Mouse (Mus musculus) CD8-positive naive resting alpha-beta T cell, adult 2 months (primary cell): ENCODE results near the gene Taar9.
"Not testable (repeated sequence)": the region's sequence is repeated elsewhere in the genome, so short reads cannot be mapped to it uniquely, and the experiment has no call there.

Source experiments
- DNase-seq, 2 experiments: peaks; one replicate each; pipeline ENCODE4 v3.0.0; 2022; ENCODE audit warnings: low read depth in 2 of 2, low spot score in 2 of 2

The Taar9 gene

GRCm38 (mm10) chr10:24109434-24109833, at the start of gene Taar9:
Gene Taar9, minus strand, starts transcription at chr10:24109534.
- DNase-seq: not testable (repeated sequence)

GRCm38 (mm10) chr10:24158470-24159254, 49.3 kb upstream of the Taar9 start:
- DNase-seq: no peak

- DNase-seq: no peak
Observed at GRCm38 (mm10) chr10:24150086-24150485, 40.8 kb upstream of the Taar9 start.

- peak; percentile 76 to 78 for DNase-seq
Observed at GRCm38 (mm10) chr10:24149135-24149781, 39.9 kb upstream of the Taar9 start, which contains the start of gene Stx7. Gene Stx7, plus strand, starts transcription at chr10:24149302.

- no peak for DNase-seq
Observed at GRCm38 (mm10) chr10:24142735-24143134, 33.4 kb upstream of the Taar9 start.

DNA sequence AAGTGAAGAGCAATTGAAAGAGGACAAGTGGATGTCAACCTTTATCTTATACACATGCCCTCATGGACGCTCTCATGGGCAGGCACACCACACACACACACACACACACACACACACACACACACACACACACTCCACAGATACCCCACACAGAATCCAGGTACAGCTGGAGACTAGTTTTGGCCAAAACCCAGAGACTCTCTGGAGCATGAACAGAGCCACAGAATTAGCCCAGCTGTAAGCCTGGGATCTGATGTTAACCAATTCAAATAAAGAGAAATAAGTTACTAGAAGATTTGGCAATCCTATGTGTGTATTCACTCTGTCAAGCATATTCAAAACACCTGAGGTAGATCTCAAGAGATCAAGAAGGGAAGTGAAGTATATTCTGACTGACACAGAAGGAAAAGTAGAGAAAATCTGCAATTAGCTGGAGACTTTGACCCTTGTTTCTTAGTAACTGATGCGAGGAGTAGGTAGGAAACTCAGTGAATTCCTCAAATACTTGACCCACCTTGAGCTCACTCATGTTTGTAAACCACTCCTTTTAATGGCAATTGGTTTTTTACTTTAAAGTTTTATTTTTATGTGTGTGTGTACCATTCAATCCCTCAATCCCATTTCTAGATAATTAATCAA, 29.4 kb upstream of the Taar9 start:
- DNase-seq: no peak

DNA sequence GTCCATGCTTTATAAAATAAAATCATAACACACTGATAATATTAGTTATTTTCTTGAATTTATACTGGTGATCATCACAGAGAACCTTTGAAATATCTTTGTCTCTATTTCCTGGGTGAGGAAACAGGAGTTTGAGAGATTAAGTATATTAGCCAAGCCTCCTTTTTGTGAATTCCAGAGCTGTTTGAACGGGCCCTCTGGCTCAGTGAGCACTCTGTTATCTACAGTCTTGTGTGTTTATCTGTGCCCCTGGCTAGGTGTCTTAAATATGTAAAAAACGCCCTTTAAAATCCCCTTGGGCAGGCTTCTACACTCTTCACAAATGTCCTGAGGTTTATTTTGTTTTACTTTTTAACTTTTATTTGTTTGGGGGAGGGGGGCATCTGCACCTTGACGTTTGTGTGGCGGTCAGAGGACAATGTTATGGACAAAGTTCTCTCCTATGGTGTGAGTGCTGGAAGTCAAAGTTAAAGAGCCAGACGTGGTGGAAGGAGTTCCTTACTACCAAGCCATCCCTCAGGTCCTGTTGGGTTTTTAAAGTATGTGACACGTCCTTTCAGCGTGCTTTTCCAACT, 24.8 kb upstream of the Taar9 start:
- DNase-seq: no peak

- no peak for DNase-seq
Observed at GRCm38 (mm10) chr10:24133132-24133531, 23.8 kb upstream of the Taar9 start.

DNA sequence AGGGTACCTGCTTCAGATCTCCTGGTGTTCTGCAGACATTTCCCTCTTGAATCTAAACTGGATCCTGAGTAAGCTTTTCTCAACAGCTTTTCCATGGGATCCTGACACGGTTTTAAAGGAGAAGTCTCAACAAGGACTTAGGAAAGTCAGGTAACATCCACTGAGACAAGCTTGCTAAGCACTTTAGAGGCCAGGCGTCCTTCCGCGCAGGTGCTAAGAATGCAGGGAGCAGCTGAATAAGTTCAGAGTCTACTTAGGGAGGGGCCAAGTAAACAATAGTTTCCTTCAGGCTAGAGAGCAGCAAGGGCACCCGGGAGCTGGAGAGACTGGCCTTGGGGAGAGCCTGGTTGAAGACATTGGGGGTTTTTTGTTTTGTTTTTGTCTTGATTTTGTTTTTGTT, 22.9 kb upstream of the Taar9 start:
- no peak for DNase-seq

DNA sequence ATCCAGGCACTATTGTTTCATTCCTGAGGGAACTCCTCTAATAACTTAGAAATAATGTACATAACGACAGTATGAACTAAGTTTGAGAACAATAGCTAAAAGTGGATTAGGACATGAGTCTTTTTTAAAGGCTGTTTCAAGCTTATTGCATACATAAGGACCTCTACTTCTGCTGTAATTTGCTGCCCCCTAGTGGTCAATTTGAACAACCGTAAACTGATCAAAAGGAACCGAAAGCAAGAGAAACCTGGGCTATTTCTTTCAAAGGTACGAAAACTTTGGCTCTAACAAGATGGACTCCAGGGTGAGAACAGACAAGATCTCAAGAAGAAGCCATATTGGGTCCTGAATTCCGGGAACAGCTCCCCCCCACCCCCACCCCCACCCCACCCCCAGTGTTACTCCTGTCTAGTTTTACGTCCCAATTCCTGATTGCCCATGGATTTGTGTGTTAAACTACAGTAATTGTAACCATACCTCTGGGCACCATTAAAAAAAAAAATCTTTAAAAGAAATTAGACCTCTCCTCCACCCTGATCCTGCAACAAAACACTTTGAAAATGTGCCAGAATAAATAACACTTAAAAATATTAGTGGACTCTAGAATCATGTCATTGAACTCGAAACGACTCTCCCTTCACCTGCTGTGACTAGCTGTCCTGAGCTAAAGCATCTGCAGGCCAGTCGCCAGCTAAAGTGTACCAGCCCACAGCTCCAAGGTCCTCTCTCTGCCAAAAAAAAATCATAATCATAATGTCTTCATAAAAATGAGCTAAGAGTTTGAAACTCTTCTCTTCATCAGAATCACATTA, 22.3 kb upstream of the Taar9 start:
- peak; percentile 55 to 60 for DNase-seq

DNA sequence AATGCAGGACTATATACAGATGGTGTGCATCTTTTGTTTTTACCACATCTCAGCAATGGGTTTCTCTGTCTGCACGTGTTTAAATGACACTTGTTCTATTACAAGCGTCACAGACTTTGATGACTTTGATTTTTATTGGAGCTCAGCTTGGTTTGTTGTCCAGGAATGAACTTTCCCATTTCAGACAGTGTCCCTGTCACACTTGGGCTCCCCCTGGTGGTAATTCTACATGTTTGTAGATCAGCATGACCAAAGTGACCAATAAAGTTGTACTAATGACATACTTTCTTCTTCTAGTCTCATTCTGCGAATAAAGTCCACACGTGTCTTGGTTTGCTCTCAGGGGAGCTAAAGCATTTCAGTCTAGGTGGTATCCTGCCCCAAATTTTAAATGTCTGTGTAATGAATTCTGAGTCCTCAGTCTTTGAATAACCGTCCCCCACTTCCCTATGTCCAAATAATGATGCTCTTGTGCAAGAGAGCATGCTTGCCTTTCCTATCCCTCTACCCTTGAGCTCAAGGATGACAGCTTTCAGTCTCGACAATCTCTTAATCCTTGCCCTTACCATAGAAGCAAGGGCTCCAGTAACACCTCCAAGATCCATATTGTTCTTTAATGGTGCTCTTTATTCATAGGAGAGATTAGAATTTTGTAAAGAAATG, 1.9 kb upstream of the Taar9 start:
- peak in 1 of 2 experiments; percentile 8 for DNase-seq

- no peak for DNase-seq
Observed at GRCm38 (mm10) chr10:24108236-24108635, 1.1 kb downstream of the Taar9 start.

DNA sequence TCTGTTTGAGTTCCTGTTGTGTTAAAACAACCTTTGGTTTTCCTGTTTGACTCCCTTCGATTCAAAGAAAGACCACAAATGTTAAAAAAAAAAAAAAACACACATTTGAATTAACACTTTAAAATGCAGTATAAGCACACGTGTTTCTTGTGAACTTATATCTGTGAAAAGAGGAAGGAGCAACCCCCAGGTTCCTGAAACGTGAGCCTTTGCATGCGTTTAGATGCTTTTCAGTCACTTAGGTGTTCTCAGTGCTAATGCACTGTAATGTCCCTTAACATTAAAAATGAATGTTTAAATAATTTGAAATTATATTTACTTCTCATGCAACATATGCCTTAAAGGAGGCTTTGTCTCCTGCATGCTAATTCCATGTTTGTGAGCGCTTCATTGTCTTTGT, 1.6 kb downstream of the Taar9 start:
- DNase-seq: no peak

DNA sequence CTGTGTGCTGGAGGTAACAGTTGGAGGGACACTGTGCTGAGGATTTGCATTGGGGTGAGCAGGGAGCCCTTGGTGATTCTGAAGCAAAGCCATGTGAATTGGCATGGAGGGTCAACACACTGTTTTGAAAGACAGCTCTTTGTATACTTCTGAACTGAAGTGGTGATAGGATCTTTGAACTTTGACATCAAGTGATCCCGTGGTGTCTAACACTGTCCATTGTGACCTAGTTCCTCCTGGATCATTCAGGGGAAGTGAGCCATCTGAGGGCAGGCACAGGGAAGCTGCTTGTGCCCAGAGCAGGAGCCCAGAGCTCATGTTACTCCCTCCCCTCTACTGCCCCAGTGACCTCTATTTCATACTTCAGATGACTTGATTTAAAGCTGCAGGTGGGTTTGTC, 6.0 kb downstream of the Taar9 start:
- not testable (repeated sequence) for DNase-seq

GRCm38 (mm10) chr10:24101812-24102211, 7.5 kb downstream of the Taar9 start, which contains the start of gene Taar8c:
Gene Taar8c, minus strand, starts transcription at chr10:24101912.
- DNase-seq: not testable (repeated sequence)

GRCm38 (mm10) chr10:24097010-24097409, 12.3 kb downstream of the Taar9 start:
- DNase-seq: not testable (repeated sequence)

- no peak for DNase-seq
Observed at GRCm38 (mm10) chr10:24092194-24092593, 17.1 kb downstream of the Taar9 start, which contains the start of gene Taar8b. Gene Taar8b, minus strand, starts transcription at chr10:24092294.

- no peak for DNase-seq
Observed at GRCm38 (mm10) chr10:24087168-24087567, 22.2 kb downstream of the Taar9 start.

DNA sequence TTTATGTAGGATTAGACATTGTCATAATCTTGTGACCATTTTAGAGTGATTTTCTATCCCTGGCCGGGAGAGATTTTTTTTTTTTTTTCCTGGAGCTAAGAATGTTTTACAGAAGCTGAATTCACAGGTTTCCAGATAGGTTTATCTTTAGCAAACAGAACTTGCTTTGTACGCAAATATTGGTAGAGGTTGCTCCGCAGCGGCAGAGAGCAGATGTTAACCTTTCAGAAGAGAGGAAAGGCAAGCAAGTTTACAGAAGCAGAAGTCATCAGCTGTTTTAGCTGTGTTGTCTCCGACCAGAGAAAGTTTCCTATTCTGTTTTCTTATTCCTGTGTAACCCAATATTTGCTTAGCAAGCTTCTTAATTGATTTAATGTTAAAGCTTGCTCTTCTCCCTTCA, 22.8 kb downstream of the Taar9 start:
- DNase-seq: no peak

DNA sequence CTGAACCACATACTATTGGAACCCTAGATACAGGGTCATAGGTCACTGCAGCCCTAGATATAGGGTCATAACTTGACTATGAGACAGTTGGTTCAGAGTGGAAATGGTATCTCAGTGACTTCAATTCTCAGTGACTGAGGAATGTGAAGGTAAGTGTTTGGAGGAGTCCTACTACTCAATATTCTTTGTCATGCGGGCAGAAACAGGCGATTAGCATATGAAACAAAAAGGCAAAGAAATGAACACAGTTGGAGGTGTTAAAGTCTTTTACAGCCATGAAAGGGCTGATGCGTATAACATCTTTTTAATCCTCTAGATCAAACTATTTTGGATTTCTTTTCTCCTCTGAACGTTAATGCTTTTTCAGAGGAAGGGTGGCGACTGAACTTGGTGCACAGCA, 23.4 kb downstream of the Taar9 start:
- no peak for DNase-seq
